Mouse (Mus musculus) urinary bladder, postnatal 4 days (tissue): ENCODE measurements around the gene Orai1.

ENCODE experiments used
- DNase-seq, 2 experiments: peaks; one replicate each; pipeline ENCODE4 v3.0.0; 2021 to 2022; ENCODE audit warnings: low spot score in 2 of 2

Gene Orai1

GRCm38 (mm10) chr5:122994910-122995309, 20.0 kb upstream of the Orai1 start:
- no peak for DNase-seq

GRCm38 (mm10) chr5:122997205-122998204, 17.4 kb upstream of the Orai1 start:
- DNase-seq: no peak

- DNase-seq: no peak
Measured at GRCm38 (mm10) chr5:123000901-123001300, 14.0 kb upstream of the Orai1 start.

- no peak for DNase-seq
Measured at GRCm38 (mm10) chr5:123005716-123006592, 8.9 kb upstream of the Orai1 start.

GRCm38 (mm10) chr5:123008877-123009493, 5.9 kb upstream of the Orai1 start:
- no peak for DNase-seq

GRCm38 (mm10) chr5:123009873-123010272, 5.0 kb upstream of the Orai1 start:
- DNase-seq: no peak

- DNase-seq: no peak
Measured at GRCm38 (mm10) chr5:123010806-123011205, 4.1 kb upstream of the Orai1 start.

- DNase-seq: no peak
Measured at GRCm38 (mm10) chr5:123011705-123012104, 3.2 kb upstream of the Orai1 start.

- DNase-seq: peak in 1 of 2 experiments; percentile 47
Measured at GRCm38 (mm10) chr5:123013599-123014315, 1.1 kb upstream of the Orai1 start.

GRCm38 (mm10) chr5:123015915-123016314, 1.0 kb downstream of the Orai1 start:
- DNase-seq: no peak

- no peak for DNase-seq
Measured at GRCm38 (mm10) chr5:123017504-123017903, 2.6 kb downstream of the Orai1 start.

- no peak for DNase-seq
Measured at GRCm38 (mm10) chr5:123019336-123020016, 4.6 kb downstream of the Orai1 start.

- no peak for DNase-seq
Measured at GRCm38 (mm10) chr5:123020426-123020825, 5.6 kb downstream of the Orai1 start.

- no peak for DNase-seq
Measured at GRCm38 (mm10) chr5:123021438-123021837, 6.6 kb downstream of the Orai1 start.

- no peak for DNase-seq
Measured at GRCm38 (mm10) chr5:123023049-123023448, 8.2 kb downstream of the Orai1 start.

- DNase-seq: no peak
Measured at GRCm38 (mm10) chr5:123024312-123024711, 9.4 kb downstream of the Orai1 start.

GRCm38 (mm10) chr5:123024965-123025573, 10.2 kb downstream of the Orai1 start:
- no peak for DNase-seq

- no peak for DNase-seq
Measured at GRCm38 (mm10) chr5:123026414-123026813, 11.5 kb downstream of the Orai1 start.

- DNase-seq: no peak
Measured at GRCm38 (mm10) chr5:123027436-123027835, 12.6 kb downstream of the Orai1 start.

GRCm38 (mm10) chr5:123029729-123030128, 14.9 kb downstream of the Orai1 start:
- no peak for DNase-seq
